Mouse (Mus musculus) right cerebral cortex, postnatal 25 days (tissue): ENCODE data around the gene Tceal9.
"Not testable (repeated sequence)": the region's sequence is repeated elsewhere in the genome, so short reads cannot be mapped to it uniquely, and the experiment has no call there.

Experiments used
- DNase-seq: peaks from one replicate; pipeline ENCODE4 v3.0.0; 2022

Gene Tceal9

DNA sequence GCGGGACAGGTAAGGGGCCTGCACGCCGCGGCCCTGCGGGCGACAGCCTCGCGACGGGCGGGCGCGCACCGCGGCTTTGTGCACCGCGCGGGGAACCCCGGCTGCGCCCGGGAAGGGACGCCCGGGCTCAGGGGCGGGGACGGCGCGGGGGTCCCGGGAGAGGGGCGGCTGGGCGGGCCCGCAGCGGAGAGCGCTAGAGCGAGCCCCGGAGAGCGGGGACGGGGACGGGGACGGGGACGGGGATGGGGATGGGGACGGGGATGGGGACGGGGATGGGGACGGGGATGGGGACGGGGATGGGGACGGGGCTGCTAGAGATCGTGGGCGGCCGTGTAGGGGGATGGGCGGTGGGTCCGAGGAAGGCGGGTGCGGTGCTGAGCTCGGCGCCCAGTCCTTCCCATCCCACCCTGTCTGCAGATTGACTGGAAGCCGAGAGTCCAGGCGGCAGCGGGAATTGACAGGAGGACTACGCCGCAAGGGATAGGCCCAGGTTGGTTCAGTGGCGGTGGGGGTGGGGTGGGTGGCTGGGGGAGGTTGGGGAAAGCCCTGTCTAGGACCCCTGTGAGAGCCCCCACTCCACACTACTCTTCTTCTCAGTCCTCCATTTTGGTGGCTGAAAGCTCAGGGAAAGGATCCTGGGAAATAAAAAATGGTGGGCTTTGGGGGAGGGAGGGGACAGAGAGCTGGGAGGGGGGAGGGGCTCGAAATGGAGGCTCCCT is 25.7 kb downstream of the Tceal9 start:
- not testable (repeated sequence) for DNase-seq

DNA sequence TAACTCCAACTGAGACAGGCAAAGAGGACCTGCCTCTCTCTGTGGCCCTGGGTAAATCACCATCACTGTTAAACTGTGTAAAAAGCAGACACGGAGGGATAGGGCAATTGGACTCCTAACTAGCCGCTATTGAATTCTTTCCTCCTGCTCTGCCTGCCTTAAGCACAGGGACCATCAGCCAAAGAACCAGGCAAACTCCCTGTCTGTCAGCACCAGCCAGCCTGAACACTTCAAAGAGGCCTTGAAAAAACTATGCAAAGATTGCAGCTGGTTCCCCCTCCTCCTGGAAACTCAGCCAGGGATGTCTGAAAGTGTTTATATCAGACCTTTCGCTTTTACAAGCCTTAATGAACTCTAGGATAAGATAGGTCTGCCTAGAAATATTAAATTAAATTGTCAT is 29.7 kb downstream of the Tceal9 start:
- DNase-seq, result no peak

DNA sequence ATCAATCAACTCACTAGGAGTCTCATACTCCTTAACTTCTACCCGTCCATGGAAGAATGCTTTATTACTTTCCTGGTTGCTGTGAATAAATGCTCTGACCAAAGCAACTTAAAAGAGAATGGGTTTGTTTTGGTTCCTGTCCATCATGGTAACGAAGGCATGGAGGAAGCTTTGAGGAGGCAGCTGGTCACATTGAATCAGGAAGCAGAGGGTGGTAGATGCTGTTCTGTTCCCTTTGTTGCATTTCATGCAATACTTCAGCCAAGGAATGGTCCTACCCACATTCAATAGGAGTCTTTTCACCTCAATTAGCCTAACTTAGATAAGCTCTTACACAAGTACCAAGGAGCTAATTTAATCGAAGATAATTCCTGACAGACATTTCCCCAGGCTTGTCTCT is 30.5 kb downstream of the Tceal9 start:
- no peak for DNase-seq

DNA sequence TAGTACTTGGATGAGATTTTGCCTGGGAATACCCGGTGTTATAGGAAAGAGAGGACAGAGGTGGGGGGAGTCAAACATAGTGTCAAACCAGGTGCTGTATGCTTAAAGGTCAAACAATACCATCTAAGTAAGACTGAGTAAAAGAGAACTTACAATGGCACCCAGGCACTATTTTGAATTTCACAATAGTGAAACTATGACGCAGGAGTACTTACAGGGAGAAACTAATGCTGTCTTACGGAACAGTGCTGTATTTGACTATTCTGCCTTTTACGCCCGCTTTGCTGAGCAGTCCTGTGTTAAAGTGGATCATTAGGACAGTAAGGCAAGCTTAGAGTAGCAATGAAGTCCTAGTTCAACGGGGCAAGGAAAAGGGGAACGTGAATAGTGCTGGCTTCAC is 32.7 kb downstream of the Tceal9 start:
- DNase-seq, result no peak

DNA sequence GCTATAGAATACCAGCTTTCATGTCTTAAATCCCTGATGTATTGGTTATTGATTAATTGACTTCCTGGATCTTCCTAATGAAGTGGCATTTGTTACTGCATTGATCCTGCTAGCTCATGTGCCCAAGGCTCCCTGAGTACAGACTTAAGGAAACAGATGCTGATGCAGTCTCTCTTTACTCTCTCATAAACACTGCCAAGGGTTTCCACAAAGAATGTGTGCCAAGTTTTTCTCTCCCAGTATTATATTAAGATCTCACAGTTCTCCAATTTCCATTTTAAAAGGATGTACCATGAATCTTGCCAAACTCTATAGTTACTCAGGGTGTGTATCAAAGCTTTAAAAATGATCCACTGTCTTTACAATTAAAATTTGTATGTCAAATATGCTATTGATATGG is 33.5 kb downstream of the Tceal9 start:
- no peak for DNase-seq

DNA sequence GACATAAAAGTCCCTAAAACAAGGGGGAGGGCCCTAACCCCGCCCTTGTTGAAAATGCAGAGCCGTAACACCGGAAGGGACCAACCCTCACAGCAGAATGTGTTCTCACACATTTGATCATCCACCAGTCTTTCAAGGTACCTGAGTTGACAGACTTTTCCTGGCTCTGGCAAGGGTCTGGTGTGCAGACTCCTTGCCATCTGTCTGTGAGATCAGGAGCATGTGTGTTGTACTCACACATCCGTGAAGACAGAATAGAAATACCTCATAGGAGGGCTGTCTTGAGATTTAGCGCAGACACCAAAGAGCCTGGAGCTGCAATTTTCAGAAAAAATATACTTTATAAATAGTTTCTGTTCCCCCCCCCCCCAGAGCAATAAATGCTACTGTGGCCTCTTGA is 34.5 kb downstream of the Tceal9 start:
- DNase-seq, result peak; percentile 5

DNA sequence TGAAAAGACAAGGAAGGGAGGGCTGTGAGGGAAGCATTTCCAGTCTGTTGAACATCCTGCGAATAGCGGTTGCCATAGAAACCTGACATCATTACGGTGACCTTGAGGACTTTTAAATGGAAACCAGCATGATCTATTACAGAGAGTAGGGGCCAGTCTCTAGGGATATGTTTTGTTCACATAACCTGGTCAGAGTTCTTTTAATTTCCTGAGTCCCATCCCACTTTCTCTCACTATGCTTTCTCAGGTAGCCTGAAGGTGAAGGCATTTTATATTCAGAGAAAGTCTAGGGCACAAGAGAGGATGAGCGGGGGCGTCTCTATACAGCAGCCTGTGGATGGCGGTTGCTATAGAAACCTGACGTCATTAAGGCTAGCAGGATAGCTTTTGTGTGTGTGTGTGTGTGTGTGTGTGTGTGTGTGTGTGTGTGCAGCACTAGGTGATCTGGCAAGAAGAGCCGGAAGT is 46.0 kb downstream of the Tceal9 start:
- peak; percentile 33 for DNase-seq
